Mouse (Mus musculus) liver, postnatal 0 days (tissue): ENCODE data around the gene Gm7029.
"Not testable (repeated sequence)": the region's sequence is repeated elsewhere in the genome, so short reads cannot be mapped to it uniquely, and the experiment has no call there.

Experiments
- CTCF ChIP-seq: sonication (generic); IDR thresholded peaks from 2 replicates; pipeline ENCODE4 v1.5.1; 2016; ENCODE audit warnings: antibody characterized with exemption, low read depth
- EP300 ChIP-seq: IDR thresholded peaks from 2 replicates; pipeline ENCODE4 v1.6.1; 2016; ENCODE audit warnings: antibody characterized with exemption, low read depth, mild to moderate bottlenecking

DNA sequence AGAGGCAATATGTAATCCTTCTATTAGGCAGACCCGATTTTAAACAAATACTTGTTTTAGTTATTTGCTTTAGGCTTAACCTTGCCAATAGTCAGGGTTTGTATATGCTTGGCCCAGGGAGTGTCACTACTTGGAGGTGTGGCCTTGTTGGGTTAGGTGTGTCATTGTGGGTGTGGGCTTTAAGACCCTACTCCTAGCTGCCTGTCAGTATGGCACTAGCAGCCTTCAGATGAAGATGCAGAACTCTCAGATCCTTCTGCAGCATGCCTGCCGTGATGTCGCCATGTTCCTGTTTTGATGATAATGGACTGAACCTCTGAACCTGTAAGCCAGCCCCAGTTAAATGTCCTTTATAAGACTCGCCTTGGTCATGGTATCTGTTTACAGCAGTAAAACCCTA lies 19.4 kb downstream of the Gm7029 start:
- TF ChIP-seq CTCF, EP300: not testable (repeated sequence)
